Mouse (Mus musculus): ENCODE data around the gene Mall. TPM values are rescaled to one million over a fixed set of nuclear protein-coding genes. Genes with fewer than 3 reads are reported as not detected.

Gene Mall
- polyA plus RNA-seq, 1 experiment: 1.4 TPM

- Histone ChIP-seq H3K4me3 (ENCODE audit: insufficient read depth, low read length) (no peak overlapping the region), H3K4me1 (ENCODE audit: control insufficient read depth, insufficient read depth, low read length) (no peaks in the 10 kb centered on the region), H3K27ac (ENCODE audit: insufficient read depth, low read length) (no peak overlapping the region)
- no peak for TF ChIP-seq CTCF (IDR thresholded peaks at IDR 0.05; ENCODE audit: extremely low read depth, insufficient read depth, low read length)
- no peak for TF ChIP-seq POLR2A (IDR thresholded peaks at IDR 0.05; ENCODE audit: extremely low read depth, insufficient read depth, low read length)
These were observed 20.9 kb downstream of the Mall start for GRCm38 (mm10) chr2:127708792-127709191.

- H3K4me3 ChIP-seq (ENCODE audit: insufficient read depth, low read length): no peak overlapping the region
- no peak for TF ChIP-seq POLR2A (IDR thresholded peaks at IDR 0.05; ENCODE audit: extremely low read depth, insufficient read depth, low read length)
- TF ChIP-seq CTCF (IDR thresholded peaks at IDR 0.05; ENCODE audit: extremely low read depth, insufficient read depth, low read length): no peak
- H3K27ac ChIP-seq (ENCODE audit: insufficient read depth, low read length): no peak overlapping the region
- H3K4me1 ChIP-seq (ENCODE audit: control insufficient read depth, insufficient read depth, low read length): no peaks in the 10 kb centered on the region
These were observed 21.7 kb downstream of the Mall start for GRCm38 (mm10) chr2:127708060-127708459.

GRCm38 (mm10) chr2:127705267-127705666, 24.5 kb downstream of the Mall start:
- H3K4me3 ChIP-seq (ENCODE audit: insufficient read depth, low read length): no peak overlapping the region
- no peak overlapping the region for H3K27ac ChIP-seq (ENCODE audit: insufficient read depth, low read length)
- no peaks in the 10 kb centered on the region for H3K4me1 ChIP-seq (ENCODE audit: control insufficient read depth, insufficient read depth, low read length)
- no peak for TF ChIP-seq CTCF (IDR thresholded peaks at IDR 0.05; ENCODE audit: extremely low read depth, insufficient read depth, low read length)
- TF ChIP-seq POLR2A (IDR thresholded peaks at IDR 0.05; ENCODE audit: extremely low read depth, insufficient read depth, low read length): no peak

- H3K27ac ChIP-seq (ENCODE audit: insufficient read depth, low read length): no peak overlapping the region
- H3K4me3 ChIP-seq (ENCODE audit: insufficient read depth, low read length): no peak overlapping the region
- TF ChIP-seq POLR2A (IDR thresholded peaks at IDR 0.05; ENCODE audit: extremely low read depth, insufficient read depth, low read length) (no peak), CTCF (IDR thresholded peaks at IDR 0.05; ENCODE audit: extremely low read depth, insufficient read depth, low read length) (no peak)
- H3K4me1 ChIP-seq (ENCODE audit: control insufficient read depth, insufficient read depth, low read length): no peaks in the 10 kb centered on the region
These were observed 40.5 kb downstream of the Mall start for GRCm38 (mm10) chr2:127689239-127689638.

- no peaks in the 10 kb centered on the region for H3K4me1 ChIP-seq (ENCODE audit: control insufficient read depth, insufficient read depth, low read length)
- H3K27ac ChIP-seq (ENCODE audit: insufficient read depth, low read length): no peak overlapping the region
- no peak for TF ChIP-seq POLR2A (IDR thresholded peaks at IDR 0.05; ENCODE audit: extremely low read depth, insufficient read depth, low read length)
- TF ChIP-seq CTCF (IDR thresholded peaks at IDR 0.05; ENCODE audit: extremely low read depth, insufficient read depth, low read length): peak; percentile 84
- no peak overlapping the region for H3K4me3 ChIP-seq (ENCODE audit: insufficient read depth, low read length)
These were observed 45.9 kb downstream of the Mall start for GRCm38 (mm10) chr2:127683687-127684331.

- H3K4me1 ChIP-seq (ENCODE audit: control insufficient read depth, insufficient read depth, low read length): no peaks in the 10 kb centered on the region
- TF ChIP-seq CTCF (IDR thresholded peaks at IDR 0.05; ENCODE audit: extremely low read depth, insufficient read depth, low read length) (0 out of 2 replicates have a peak, but pooled peaks have one; percentile 19), POLR2A (IDR thresholded peaks at IDR 0.05; ENCODE audit: extremely low read depth, insufficient read depth, low read length) (no peak)
- no peak overlapping the region for H3K27ac ChIP-seq (ENCODE audit: insufficient read depth, low read length)
- no peak overlapping the region for H3K4me3 ChIP-seq (ENCODE audit: insufficient read depth, low read length)
These were observed 61.8 kb downstream of the Mall start for GRCm38 (mm10) chr2:127667843-127668506.

- no peak for TF ChIP-seq POLR2A (IDR thresholded peaks at IDR 0.05; ENCODE audit: extremely low read depth, insufficient read depth, low read length)
- no peak for TF ChIP-seq CTCF (IDR thresholded peaks at IDR 0.05; ENCODE audit: extremely low read depth, insufficient read depth, low read length)
- Histone ChIP-seq H3K4me3 (ENCODE audit: insufficient read depth, low read length) (no peak overlapping the region), H3K4me1 (ENCODE audit: control insufficient read depth, insufficient read depth, low read length) (no peaks in the 10 kb centered on the region), H3K27ac (ENCODE audit: insufficient read depth, low read length) (no peak overlapping the region)
These were observed 62.7 kb downstream of the Mall start for GRCm38 (mm10) chr2:127667015-127667414.

- H3K27ac ChIP-seq (ENCODE audit: insufficient read depth, low read length): no peak overlapping the region
- TF ChIP-seq POLR2A (IDR thresholded peaks at IDR 0.05; ENCODE audit: extremely low read depth, insufficient read depth, low read length) (no peak), CTCF (IDR thresholded peaks at IDR 0.05; ENCODE audit: extremely low read depth, insufficient read depth, low read length) (no peak)
- H3K4me1 ChIP-seq (ENCODE audit: control insufficient read depth, insufficient read depth, low read length): no peaks in the 10 kb centered on the region
- H3K4me3 ChIP-seq (ENCODE audit: insufficient read depth, low read length): no peak overlapping the region
These were observed 67.0 kb downstream of the Mall start for GRCm38 (mm10) chr2:127662708-127663107.

GRCm38 (mm10) chr2:127656086-127656720, 73.5 kb downstream of the Mall start, which contains the start of gene Mal:
Gene Mal, minus strand, starts transcription at chr2:127656695.
- H3K4me1 ChIP-seq (ENCODE audit: control insufficient read depth, insufficient read depth, low read length): no peaks in the 10 kb centered on the region
- peak within 1 kb of the TSS; percentile 41 for H3K4me3 ChIP-seq (ENCODE audit: insufficient read depth, low read length)
- TF ChIP-seq POLR2A (IDR thresholded peaks at IDR 0.05; ENCODE audit: extremely low read depth, insufficient read depth, low read length) (0 out of 2 replicates have a peak, but pooled peaks have one; percentile 30), CTCF (IDR thresholded peaks at IDR 0.05; ENCODE audit: extremely low read depth, insufficient read depth, low read length) (no peak)
- 0 out of 2 replicates have a peak within 1 kb of the TSS, but pooled peaks have one; percentile 42 for H3K27ac ChIP-seq (ENCODE audit: insufficient read depth, low read length)
